Mouse (Mus musculus) E14TG2a.4 (cell line): ENCODE measurements at regions not wholly inside any gene's neighbourhood (a gene's known extent, or its start where the extent isn't known, plus 50 kb on each side); places are given as distances from the start of the nearest gene placed in this dataset.

Source experiments
- CTCF ChIP-seq: conservative IDR thresholded peaks from 2 replicates; pipeline ENCODE4 v1.5.1; 2014; ENCODE audit warnings: low read length
- NANOG ChIP-seq: IDR thresholded peaks from 2 replicates; pipeline ENCODE4 v1.6.1; 2014; ENCODE audit warnings: borderline replicate concordance, low read length, mixed read lengths
- POU5F1 ChIP-seq: IDR thresholded peaks from 2 replicates; pipeline ENCODE4 v1.6.1; 2014; ENCODE audit warnings: low read length, borderline replicate concordance

DNA sequence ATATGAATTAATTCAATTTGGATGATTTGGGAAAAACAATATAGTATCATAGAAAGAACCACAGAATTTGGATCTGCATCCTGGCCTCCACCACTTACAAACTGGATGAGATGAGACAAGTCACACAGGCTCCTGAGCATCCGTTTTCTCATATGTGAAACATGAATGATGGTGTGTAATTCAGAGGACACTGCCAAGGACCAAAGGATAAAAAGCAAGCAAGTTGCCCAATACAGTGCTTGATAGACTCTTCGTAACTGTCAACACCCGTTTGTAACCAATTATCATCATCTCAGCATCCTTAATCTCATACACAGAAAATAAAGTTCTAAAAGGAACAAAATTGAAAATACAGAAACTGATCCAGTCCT, 305.8 kb downstream of the Fam49a start:
- TF ChIP-seq CTCF (no peak), POU5F1 (no peak), NANOG (no peak)
